Mouse (Mus musculus) bone marrow, adult 2 months (tissue): Measurements from ENCODE around the gene Pcdh9.

Source experiments
- CTCF ChIP-seq: fragments of 200-500 bp; IDR thresholded peaks from 2 replicates; pipeline ENCODE4 v1.5.1; 2011; ENCODE audit warnings: low read length, control low read depth; ENCODE audit not compliant: control insufficient read depth, insufficient read depth
- POLR2A ChIP-seq: fragments of 200-500 bp; IDR thresholded peaks from 2 replicates; pipeline ENCODE4 v1.6.1; 2011; ENCODE audit warnings: low read depth, mild to moderate bottlenecking, control low read depth, low read length, borderline replicate concordance; ENCODE audit not compliant: control insufficient read depth

DNA sequence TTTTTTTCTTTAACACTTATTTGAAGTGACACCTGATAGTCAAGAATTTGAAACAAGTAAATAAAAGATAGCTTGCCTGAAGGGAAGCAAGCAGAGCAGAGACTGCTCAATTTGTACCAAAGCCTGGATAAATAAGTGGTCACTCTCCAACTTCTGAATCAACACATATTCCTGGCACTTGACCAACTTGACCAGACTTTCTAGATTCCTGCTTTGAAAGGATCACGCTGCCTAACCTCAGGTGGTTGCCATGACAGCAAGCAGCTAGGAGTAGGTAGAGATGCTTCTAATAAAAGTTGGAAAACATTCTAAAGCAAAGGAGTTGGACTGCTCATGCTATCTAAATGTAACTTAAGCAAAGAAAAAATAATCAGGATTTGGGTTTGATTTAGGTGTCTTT, 205.8 kb downstream of the Pcdh9 start:
- TF ChIP-seq CTCF (no peak), POLR2A (no peak)
